In genomic region chr17:12810103-12810972, GRCm38 (mm10) we compare ENCODE assay signal across 8 mouse cellular contexts. TPM values are rescaled to one million over a fixed set of nuclear protein-coding genes. Genes with fewer than 3 reads are reported as not detected.
A peak's percentile ranks its signal among the peaks of the same experiment; 100 is the strongest.
DNase-seq lines count a peak whose midpoint lies in the region; ATAC-seq and TF ChIP-seq lines count a peak whose summit lies in the region.

No protein-coding gene starts in this region.

- H3K4me1 ChIP-seq in forebrain, embryonic 16.5 days (replicated peaks; ENCODE audit: control insufficient read depth, insufficient read depth, low read length) = no peaks in the 10 kb centered on the region
- peaks cover 4% of the 10 kb centered on the region for H3K4me1 ChIP-seq in lung, adult 2 months (ENCODE audit: control insufficient read depth, insufficient read depth, low read length)

- H3K36me3 ChIP-seq in forebrain, embryonic 16.5 days (ENCODE audit: control insufficient read depth, insufficient read depth) = no peaks in the 10 kb centered on the region

- H3K27ac ChIP-seq in forebrain, embryonic 16.5 days (ENCODE audit: low read length) = no peak overlapping the region
- H3K27ac ChIP-seq in layer of hippocampus, adult 2 months = no peak overlapping the region

- H3K27me3 ChIP-seq in forebrain, embryonic 16.5 days (replicated peaks; ENCODE audit: control insufficient read depth, insufficient read depth, low read length) = no peaks in the 10 kb centered on the region

- ATAC-seq in forebrain, embryonic 16.5 days = peak; percentile 84
- ATAC-seq in hematopoietic stem cell, adult 5-6 weeks (replicated peaks in 1 of 2; ENCODE audit: insufficient read depth in 1 of 2, low FRiP score in 2 of 2, low TSS enrichment in 1 of 2, low read depth in 1 of 2, poor library complexity in 2 of 2, severe bottlenecking in 2 of 2) = peak; percentile 92 to 94

- TF ChIP-seq CTCF in layer of hippocampus, adult 2 months (conservative IDR thresholded peaks at IDR 0.05) = peak; percentile 93
- TF ChIP-seq CTCF in lung, adult 2 months (IDR thresholded peaks at IDR 0.05; ENCODE audit: insufficient read depth, low read length) = peak; percentile 88

- no peak for TF ChIP-seq POLR2A in lung, adult 2 months (IDR thresholded peaks at IDR 0.05; ENCODE audit: borderline replicate concordance, extremely low read depth, low read depth, low read length)

- peaks cover 4% of the 10 kb centered on the region; the same call in 1 of the 2 replicates for H3K9me3 ChIP-seq in forebrain, embryonic 16.5 days (ENCODE audit: control insufficient read depth, low read length)

- H3K4me2 ChIP-seq in forebrain, embryonic 16.5 days (ENCODE audit: low read length) = no peak overlapping the region

- no peak overlapping the region for H3K9ac ChIP-seq in forebrain, embryonic 16.5 days (replicated peaks; ENCODE audit: low read depth, low read length)

- 23% methylated on average over 14 of the region's 14 CpGs for WGBS in forebrain, embryonic 16.5 days
- WGBS in lung, adult 2 months = 20% methylated on average over 14 of the region's 14 CpGs

- peak; percentile 58 for DNase-seq in MEL-GATA-1-ER (ENCODE audit: extremely low read depth, low read depth)
- peak; percentile 72 for DNase-seq in cerebellum, adult 11-12 months
- peak; percentile 57 to 70 for DNase-seq in layer of hippocampus, adult 2 months (ENCODE audit: low spot score in 2 of 2)
- DNase-seq in lung, adult 2 months = peak; percentile 67
- DNase-seq in ovary, postnatal 10 days (ENCODE audit: low spot score) = peak; percentile 50
- peak; percentile 80 for DNase-seq in thymus, postnatal 0 days (ENCODE audit: low spot score)

- H3K4me3 ChIP-seq in forebrain, embryonic 16.5 days (replicated peaks; ENCODE audit: low read length) = no peak overlapping the region
- no peak overlapping the region for H3K4me3 ChIP-seq in layer of hippocampus, adult 2 months
- no peak overlapping the region for H3K4me3 ChIP-seq in lung, adult 2 months (replicated peaks; ENCODE audit: extremely low read depth, low read depth, low read length)

RNA-seq across cellular contexts. Expression of gene Igf2r, which starts 40.9 kb away (rescaled TPM):
- polyA plus RNA-seq in forebrain, embryonic 16.5 days (2015; fragmentation: Nextera tagmentation; extraction: Ambion mirVana) = 11.9 TPM in 2 replicates
- 17.5 and 24.6 TPM in 2 replicates for total RNA-seq in hematopoietic stem cell, adult 5-6 weeks (2017)
- 10 to 100 TPM; 27.9 to 30.3 TPM for total RNA-seq in layer of hippocampus, adult 2 months (2021)
- 26.8 and 27.5 TPM in 2 replicates for polyA plus RNA-seq in lung, adult 2 months (2012; rRNA removed)
- 8.9 and 9.7 TPM in 2 replicates for polyA plus RNA-seq in thymus, postnatal 0 days (2015; fragmentation: Nextera tagmentation; extraction: Ambion mirVana)

RNA-seq across cellular contexts. Expression of gene Mas1, which starts 57.6 kb away (rescaled TPM):
- polyA plus RNA-seq in forebrain, embryonic 16.5 days (2015; fragmentation: Nextera tagmentation; extraction: Ambion mirVana) = 0.43 and 0.50 TPM in 2 replicates
- total RNA-seq in hematopoietic stem cell, adult 5-6 weeks (2017) = not detected in 2 replicates
- total RNA-seq in layer of hippocampus, adult 2 months (2021) = 10 to 100 TPM; 56.2 to 56.3 TPM
- 0.12 TPM in 1 of 2 replicates, not detected in the other for polyA plus RNA-seq in lung, adult 2 months (2012; rRNA removed)
- 0.10 and 0.26 TPM in 2 replicates for polyA plus RNA-seq in thymus, postnatal 0 days (2015; fragmentation: Nextera tagmentation; extraction: Ambion mirVana)
